Mouse (Mus musculus) bone marrow, adult 2 months (tissue): Measurements from ENCODE around the gene Dus3l.

ENCODE experiments used
- CTCF ChIP-seq: fragments of 200-500 bp; IDR thresholded peaks from 2 replicates; pipeline ENCODE4 v1.5.1; 2011; ENCODE audit warnings: low read length, control low read depth; ENCODE audit not compliant: control insufficient read depth, insufficient read depth
- POLR2A ChIP-seq: fragments of 200-500 bp; IDR thresholded peaks from 2 replicates; pipeline ENCODE4 v1.6.1; 2011; ENCODE audit warnings: low read depth, mild to moderate bottlenecking, control low read depth, low read length, borderline replicate concordance; ENCODE audit not compliant: control insufficient read depth

DNA sequence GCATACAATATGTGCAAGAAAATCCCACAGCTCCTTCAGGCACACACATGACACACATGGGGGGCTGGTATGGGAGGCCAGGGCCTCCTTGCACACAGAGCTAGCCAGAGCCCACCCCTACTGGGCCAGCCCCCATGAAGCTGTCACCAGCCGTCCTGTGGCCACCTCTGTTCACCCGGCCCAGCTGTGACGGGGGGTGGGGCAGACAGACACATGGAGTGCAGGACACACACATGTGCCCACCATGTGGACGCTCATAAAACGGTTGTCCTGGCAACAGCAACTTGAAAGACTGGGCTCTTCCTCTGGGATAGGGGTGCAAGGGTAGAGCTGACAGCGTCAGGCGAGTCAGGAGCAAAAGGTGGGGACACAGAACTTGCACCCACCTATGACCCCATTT, 5.3 kb upstream of the Dus3l start:
- TF ChIP-seq CTCF (no peak), POLR2A (no peak)
